Mouse (Mus musculus): ENCODE measurements around the gene Olfr490. TPM values are rescaled to one million over a fixed set of nuclear protein-coding genes. Genes with fewer than 3 reads are reported as not detected.

Gene Olfr490
- total RNA-seq (2014; rRNA removed; ENCODE audit: low replicate concordance) (not detected in 2 replicates), polyA plus RNA-seq (2015; fragmentation: Nextera tagmentation; extraction: Ambion mirVana) (not detected in 2 replicates)

DNA sequence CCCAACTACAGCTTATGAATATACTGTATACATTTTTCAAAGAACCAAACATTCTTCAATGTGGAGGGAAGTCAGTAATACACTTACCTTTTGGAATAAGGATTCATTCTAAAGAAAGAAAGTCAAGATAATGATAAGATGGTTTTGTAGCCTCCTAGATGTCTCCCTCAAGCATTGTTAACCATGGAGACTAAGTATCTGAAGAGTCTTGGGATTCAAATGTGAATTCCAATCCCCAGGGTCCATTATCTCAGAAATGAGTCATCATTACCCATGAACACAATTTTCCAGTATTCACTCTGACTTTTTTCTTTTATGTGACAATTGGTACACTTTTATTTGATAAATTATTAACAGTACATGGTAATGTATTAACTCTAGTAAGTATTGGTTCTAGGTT is at the start of gene Olfr490:
TSS of gene Olfr490 (minus strand) at position 101 of the 400 bp plus-strand sequence.
- no peaks in the 10 kb centered on the region for H3K4me1 ChIP-seq (ENCODE audit: control insufficient read depth, insufficient read depth)
- no peak for DNase-seq (ENCODE audit: low spot score)
- TF ChIP-seq EP300 (IDR thresholded peaks at IDR 0.05; ENCODE audit: low read depth), result no peak
- TF ChIP-seq CTCF (IDR thresholded peaks at IDR 0.05; ENCODE audit: low read depth), result no peak
- 0 out of 2 replicates have a peak, but pooled peaks cover 4% of the 10 kb centered on the region for H3K9me3 ChIP-seq (replicated peaks; ENCODE audit: control insufficient read depth, low read length)
- no peak within 1 kb of the TSS for H3K4me3 ChIP-seq (ENCODE audit: low read depth, low read length)
- no peak within 1 kb of the TSS for H3K4me2 ChIP-seq (ENCODE audit: low read depth, low read length)
- no peaks in the 10 kb centered on the region for H3K36me3 ChIP-seq (replicated peaks; ENCODE audit: control insufficient read depth, insufficient read depth, low read length)
- ATAC-seq (ENCODE audit: insufficient read depth, low read depth), result no peak
- no peak within 1 kb of the TSS for H3K27ac ChIP-seq (ENCODE audit: low read depth)
- H3K9ac ChIP-seq (replicated peaks; ENCODE audit: low read depth, low read length), result no peak within 1 kb of the TSS
- H3K27me3 ChIP-seq (ENCODE audit: control insufficient read depth, insufficient read depth, low read length), result no peaks in the 10 kb centered on the region

DNA sequence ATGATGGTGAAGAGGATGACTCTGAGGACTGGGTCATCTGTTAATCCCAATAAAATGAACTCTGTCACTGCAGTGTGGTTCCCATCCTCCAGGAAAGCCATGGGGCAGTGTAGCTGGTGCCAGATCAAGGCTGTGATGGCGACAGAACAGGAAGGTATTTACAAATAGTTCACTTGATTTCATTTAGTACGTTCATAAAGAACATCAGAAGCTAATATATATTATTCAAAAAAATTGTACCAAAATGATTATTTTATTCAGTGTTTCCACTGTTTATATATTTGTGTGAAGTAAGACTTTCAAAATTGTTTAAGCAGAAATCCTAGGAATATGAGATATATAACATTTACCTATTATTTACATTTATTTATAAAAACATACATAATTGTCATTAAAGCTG is 34.8 kb upstream of the Olfr490 start, which contains the start of gene Olfr492:
TSS of gene Olfr492 (minus strand) at position 101 of the 400 bp plus-strand sequence.
- WGBS, result 58% methylated on average over 2 of the region's 2 CpGs
- no peak for DNase-seq (ENCODE audit: low spot score)
- Histone ChIP-seq H3K4me2 (ENCODE audit: low read depth, low read length) (no peak within 1 kb of the TSS), H3K9ac (replicated peaks; ENCODE audit: low read depth, low read length) (no peak within 1 kb of the TSS), H3K9me3 (replicated peaks; ENCODE audit: control insufficient read depth, low read length) (no peaks in the 10 kb centered on the region), H3K27me3 (ENCODE audit: control insufficient read depth, insufficient read depth, low read length) (no peaks in the 10 kb centered on the region), H3K27ac (ENCODE audit: low read depth) (no peak within 1 kb of the TSS), H3K36me3 (replicated peaks; ENCODE audit: control insufficient read depth, insufficient read depth, low read length) (no peaks in the 10 kb centered on the region), H3K4me1 (ENCODE audit: control insufficient read depth, insufficient read depth) (no peaks in the 10 kb centered on the region), H3K4me3 (ENCODE audit: low read depth, low read length) (no peak within 1 kb of the TSS)
- TF ChIP-seq EP300 (IDR thresholded peaks at IDR 0.05; ENCODE audit: low read depth), result no peak
- TF ChIP-seq CTCF (IDR thresholded peaks at IDR 0.05; ENCODE audit: low read depth), result no peak
- ATAC-seq (ENCODE audit: insufficient read depth, low read depth), result no peak

DNA sequence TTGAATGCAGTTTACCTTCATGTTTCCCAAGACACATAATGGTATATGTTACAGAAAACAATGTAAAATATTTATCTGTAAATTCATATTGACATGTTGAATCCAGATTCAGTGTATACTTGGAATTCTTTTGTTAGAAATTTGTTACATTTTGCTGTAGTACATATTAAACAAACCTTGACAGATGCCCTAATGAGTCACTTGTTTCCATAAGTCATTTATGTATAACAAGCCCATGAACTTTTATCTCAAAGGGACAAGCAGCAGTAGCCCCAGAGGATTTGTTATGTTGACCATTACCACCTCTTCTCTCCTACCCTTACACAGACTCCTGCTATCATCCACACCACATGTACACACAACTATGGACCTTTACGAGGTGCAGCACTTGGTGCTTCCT is 24.4 kb upstream of the Olfr490 start, which contains the start of gene Olfr491:
TSS of gene Olfr491 (plus strand) at position 301 of the 400 bp plus-strand sequence.
- no peak within 1 kb of the TSS for H3K27ac ChIP-seq (ENCODE audit: low read depth)
- DNase-seq (ENCODE audit: low spot score) (no peak), ATAC-seq (ENCODE audit: insufficient read depth, low read depth) (no peak)
- no peaks in the 10 kb centered on the region for H3K36me3 ChIP-seq (replicated peaks; ENCODE audit: control insufficient read depth, insufficient read depth, low read length)
- 58% methylated on average over 1 of the region's 1 CpGs for WGBS
- no peak within 1 kb of the TSS for H3K9ac ChIP-seq (replicated peaks; ENCODE audit: low read depth, low read length)
- TF ChIP-seq CTCF (IDR thresholded peaks at IDR 0.05; ENCODE audit: low read depth) (no peak), EP300 (IDR thresholded peaks at IDR 0.05; ENCODE audit: low read depth) (no peak)
- H3K4me2 ChIP-seq (ENCODE audit: low read depth, low read length), result no peak within 1 kb of the TSS
- H3K4me3 ChIP-seq (ENCODE audit: low read depth, low read length), result no peak within 1 kb of the TSS
- no peaks in the 10 kb centered on the region for H3K9me3 ChIP-seq (replicated peaks; ENCODE audit: control insufficient read depth, low read length)
- no peaks in the 10 kb centered on the region for H3K4me1 ChIP-seq (ENCODE audit: control insufficient read depth, insufficient read depth)
- no peaks in the 10 kb centered on the region for H3K27me3 ChIP-seq (ENCODE audit: control insufficient read depth, insufficient read depth, low read length)

DNA sequence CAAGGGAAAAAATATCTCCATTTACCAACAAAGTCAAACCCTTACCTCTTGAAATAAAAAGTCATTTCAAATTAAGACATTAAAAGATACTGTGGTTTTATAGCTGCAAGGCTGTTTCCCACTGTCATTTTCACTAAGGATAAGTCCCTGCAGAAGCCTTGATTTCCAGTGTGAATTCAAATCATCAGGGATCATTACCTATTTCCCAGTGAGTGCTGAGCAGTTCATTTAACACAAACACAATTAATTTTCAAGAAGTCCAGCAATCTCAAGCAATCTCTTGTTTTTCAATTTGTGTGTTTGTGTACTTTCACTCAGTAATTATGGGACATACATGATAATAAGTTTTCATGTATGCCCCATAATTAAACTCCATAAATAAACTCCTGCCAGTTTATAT is 30.5 kb downstream of the Olfr490 start, which contains the start of gene Olfr488:
TSS of gene Olfr488 (minus strand) at position 101 of the 400 bp plus-strand sequence.
- DNase-seq (ENCODE audit: low spot score) (no peak), ATAC-seq (ENCODE audit: insufficient read depth, low read depth) (no peak)
- TF ChIP-seq CTCF (IDR thresholded peaks at IDR 0.05; ENCODE audit: low read depth), result no peak
- no peak for TF ChIP-seq EP300 (IDR thresholded peaks at IDR 0.05; ENCODE audit: low read depth)
- H3K4me3 ChIP-seq (ENCODE audit: low read depth, low read length), result no peak within 1 kb of the TSS
- H3K27ac ChIP-seq (ENCODE audit: low read depth), result no peak within 1 kb of the TSS
- no peaks in the 10 kb centered on the region for H3K9me3 ChIP-seq (replicated peaks; ENCODE audit: control insufficient read depth, low read length)
- no peaks in the 10 kb centered on the region for H3K4me1 ChIP-seq (ENCODE audit: control insufficient read depth, insufficient read depth)
- no peaks in the 10 kb centered on the region for H3K27me3 ChIP-seq (ENCODE audit: control insufficient read depth, insufficient read depth, low read length)
- no peak within 1 kb of the TSS for H3K9ac ChIP-seq (replicated peaks; ENCODE audit: low read depth, low read length)
- H3K36me3 ChIP-seq (replicated peaks; ENCODE audit: control insufficient read depth, insufficient read depth, low read length), result no peaks in the 10 kb centered on the region
- H3K4me2 ChIP-seq (ENCODE audit: low read depth, low read length), result no peak within 1 kb of the TSS

Other genes with a start within 250 kb of the Olfr490 start
- gene Olfr479, start 238.2 kb downstream of the Olfr490 start, total RNA-seq (2014; rRNA removed; ENCODE audit: low replicate concordance), result not detected in 2 replicates
- not detected in 2 replicates for gene Olfr479, start 238.2 kb downstream of the Olfr490 start, polyA plus RNA-seq (2015; fragmentation: Nextera tagmentation; extraction: Ambion mirVana)
- not detected in 2 replicates for gene Olfr480, start 221.6 kb downstream of the Olfr490 start, total RNA-seq (2014; rRNA removed; ENCODE audit: low replicate concordance)
- not detected in 2 replicates for gene Olfr480, start 221.6 kb downstream of the Olfr490 start, polyA plus RNA-seq (2015; fragmentation: Nextera tagmentation; extraction: Ambion mirVana)
- not detected in 2 replicates for gene Olfr481, start 209.1 kb downstream of the Olfr490 start, total RNA-seq (2014; rRNA removed; ENCODE audit: low replicate concordance)
- not detected in 2 replicates for gene Olfr481, start 209.1 kb downstream of the Olfr490 start, polyA plus RNA-seq (2015; fragmentation: Nextera tagmentation; extraction: Ambion mirVana)
- gene Olfr482, start 191.3 kb downstream of the Olfr490 start, total RNA-seq (2014; rRNA removed; ENCODE audit: low replicate concordance), result not detected in 2 replicates
- gene Olfr482, start 191.3 kb downstream of the Olfr490 start, polyA plus RNA-seq (2015; fragmentation: Nextera tagmentation; extraction: Ambion mirVana), result 0.05 TPM in 1 of 2 replicates, not detected in the other
- gene Olfr483, start 188.1 kb downstream of the Olfr490 start, total RNA-seq (2014; rRNA removed; ENCODE audit: low replicate concordance), result not detected in 2 replicates
- gene Olfr483, start 188.1 kb downstream of the Olfr490 start, polyA plus RNA-seq (2015; fragmentation: Nextera tagmentation; extraction: Ambion mirVana), result not detected in 2 replicates
- not detected in 2 replicates for gene Olfr484, start 161.5 kb downstream of the Olfr490 start, total RNA-seq (2014; rRNA removed; ENCODE audit: low replicate concordance)
- gene Olfr484, start 161.5 kb downstream of the Olfr490 start, polyA plus RNA-seq (2015; fragmentation: Nextera tagmentation; extraction: Ambion mirVana), result not detected in 2 replicates
- gene Olfr485, start 129.1 kb downstream of the Olfr490 start, total RNA-seq (2014; rRNA removed; ENCODE audit: low replicate concordance), result not detected in 2 replicates
- not detected in 2 replicates for gene Olfr485, start 129.1 kb downstream of the Olfr490 start, polyA plus RNA-seq (2015; fragmentation: Nextera tagmentation; extraction: Ambion mirVana)
- not detected in 2 replicates for gene Olfr486, start 116.2 kb downstream of the Olfr490 start, total RNA-seq (2014; rRNA removed; ENCODE audit: low replicate concordance)
- not detected in 2 replicates for gene Olfr486, start 116.2 kb downstream of the Olfr490 start, polyA plus RNA-seq (2015; fragmentation: Nextera tagmentation; extraction: Ambion mirVana)
- gene Olfr487, start 74.3 kb downstream of the Olfr490 start, total RNA-seq (2014; rRNA removed; ENCODE audit: low replicate concordance), result not detected in 2 replicates
- not detected in 2 replicates for gene Olfr487, start 74.3 kb downstream of the Olfr490 start, polyA plus RNA-seq (2015; fragmentation: Nextera tagmentation; extraction: Ambion mirVana)
- gene Olfr488, start 30.6 kb downstream of the Olfr490 start, total RNA-seq (2014; rRNA removed; ENCODE audit: low replicate concordance), result not detected in 2 replicates
- not detected in 2 replicates for gene Olfr488, start 30.6 kb downstream of the Olfr490 start, polyA plus RNA-seq (2015; fragmentation: Nextera tagmentation; extraction: Ambion mirVana)
- not detected in 2 replicates for gene Olfr491, start 24.5 kb upstream of the Olfr490 start, total RNA-seq (2014; rRNA removed; ENCODE audit: low replicate concordance)
- gene Olfr491, start 24.5 kb upstream of the Olfr490 start, polyA plus RNA-seq (2015; fragmentation: Nextera tagmentation; extraction: Ambion mirVana), result not detected in 2 replicates
- gene Olfr492, start 34.7 kb upstream of the Olfr490 start, total RNA-seq (2014; rRNA removed; ENCODE audit: low replicate concordance), result not detected in 2 replicates
- not detected in 2 replicates for gene Olfr492, start 34.7 kb upstream of the Olfr490 start, polyA plus RNA-seq (2015; fragmentation: Nextera tagmentation; extraction: Ambion mirVana)
- gene Olfr493, start 58.0 kb upstream of the Olfr490 start, total RNA-seq (2014; rRNA removed; ENCODE audit: low replicate concordance), result not detected in 2 replicates
- gene Olfr493, start 58.0 kb upstream of the Olfr490 start, polyA plus RNA-seq (2015; fragmentation: Nextera tagmentation; extraction: Ambion mirVana), result not detected in 2 replicates
- gene Olfr494, start 76.4 kb upstream of the Olfr490 start, total RNA-seq (2014; rRNA removed; ENCODE audit: low replicate concordance), result not detected in 2 replicates
- gene Olfr494, start 76.4 kb upstream of the Olfr490 start, polyA plus RNA-seq (2015; fragmentation: Nextera tagmentation; extraction: Ambion mirVana), result not detected in 2 replicates
- gene Olfr495, start 104.2 kb upstream of the Olfr490 start, total RNA-seq (2014; rRNA removed; ENCODE audit: low replicate concordance), result not detected in 2 replicates
- gene Olfr495, start 104.2 kb upstream of the Olfr490 start, polyA plus RNA-seq (2015; fragmentation: Nextera tagmentation; extraction: Ambion mirVana), result not detected in 2 replicates
- gene Olfr497, start 131.5 kb upstream of the Olfr490 start, total RNA-seq (2014; rRNA removed; ENCODE audit: low replicate concordance), result not detected in 2 replicates
- not detected in 2 replicates for gene Olfr497, start 131.5 kb upstream of the Olfr490 start, polyA plus RNA-seq (2015; fragmentation: Nextera tagmentation; extraction: Ambion mirVana)
- not detected in 2 replicates for gene Olfr498, start 176.4 kb upstream of the Olfr490 start, total RNA-seq (2014; rRNA removed; ENCODE audit: low replicate concordance)
- gene Olfr498, start 176.4 kb upstream of the Olfr490 start, polyA plus RNA-seq (2015; fragmentation: Nextera tagmentation; extraction: Ambion mirVana), result not detected in 2 replicates
- gene Olfr502, start 236.1 kb upstream of the Olfr490 start, total RNA-seq (2014; rRNA removed; ENCODE audit: low replicate concordance), result not detected in 2 replicates
- gene Olfr502, start 236.1 kb upstream of the Olfr490 start, polyA plus RNA-seq (2015; fragmentation: Nextera tagmentation; extraction: Ambion mirVana), result not detected in 2 replicates